Mouse (Mus musculus) stomach, postnatal 0 days (tissue): Measurements from ENCODE around the gene Osbpl6.

Experiments used
- CTCF ChIP-seq: IDR thresholded peaks from 2 replicates; pipeline ENCODE4 v1.5.1; 2016; ENCODE audit warnings: antibody characterized with exemption, low read depth, mild to moderate bottlenecking, moderate library complexity
- EP300 ChIP-seq: optimal IDR thresholded peaks from 2 replicates; pipeline ENCODE3; 2016; ENCODE audit warnings: antibody characterized with exemption

GRCm38 (mm10) chr2:76647441-76647869 lies 241.1 kb downstream of the Osbpl6 start:
- TF ChIP-seq EP300 (no peak), CTCF (no peak)
